Mouse (Mus musculus) hindbrain, embryonic 14.5 days (tissue): Measurements from ENCODE around the gene Dmxl2. TPM values are rescaled to one million over a fixed set of nuclear protein-coding genes. Genes with fewer than 3 reads are reported as not detected.
A peak's percentile ranks its signal among the peaks of the same experiment; 100 is the strongest.

Experiments used
- ATAC-seq: fragments of 200-750 bp; cut with Nextera tagmentation; 2 replicates; pipeline ENCODE4 v1.8.0; 2017; ENCODE audit warnings: moderate number of reproducible peaks, mild to moderate bottlenecking, moderate TSS enrichment, moderate library complexity; ENCODE audit not compliant: low FRiP score
- DNase-seq: peaks from one replicate; pipeline ENCODE4 v3.0.0-alpha.2; 2015; ENCODE audit warnings: low spot score
- H3K27ac ChIP-seq: fragments of 300-500 bp; sonication (generic); 2 replicates; pipeline ENCODE4 v1.5.1; 2014; ENCODE audit warnings: mild to moderate bottlenecking, moderate library complexity
- H3K27me3 ChIP-seq: fragments of 300-500 bp; sonication (generic); 2 replicates; pipeline ENCODE4 v1.6.1; 2014; ENCODE audit warnings: mild to moderate bottlenecking, low read length, mixed read lengths; ENCODE audit not compliant: control insufficient read depth, insufficient read depth
- H3K36me3 ChIP-seq: fragments of 300-500 bp; sonication (generic); replicated peaks from 2 replicates; pipeline ENCODE4 v1.6.1; 2014; ENCODE audit not compliant: control insufficient read depth, insufficient read depth
- H3K4me1 ChIP-seq: fragments of 300-500 bp; sonication (generic); replicated peaks from 2 replicates; pipeline ENCODE4 v1.6.1; 2014; ENCODE audit warnings: antibody characterized with exemption, low read length, mixed read lengths; ENCODE audit not compliant: control insufficient read depth, insufficient read depth
- H3K4me2 ChIP-seq: fragments of 300-500 bp; sonication (generic); replicated peaks from 2 replicates; pipeline ENCODE4 v1.6.1; 2014; ENCODE audit warnings: mild to moderate bottlenecking, moderate library complexity
- H3K4me3 ChIP-seq: fragments of 300-500 bp; sonication (generic); replicated peaks from 2 replicates; pipeline ENCODE4 v1.5.1; 2014; ENCODE audit warnings: mild to moderate bottlenecking, low read length
- H3K9ac ChIP-seq: fragments of 300-500 bp; sonication (generic); 2 replicates; pipeline ENCODE4 v1.6.1; 2014
- H3K9me3 ChIP-seq: fragments of 300-500 bp; sonication (generic); 2 replicates; pipeline ENCODE4 v1.6.1; 2016; ENCODE audit warnings: low read length; ENCODE audit not compliant: control insufficient read depth
- WGBS: fragments of 180-500 bp; shearing (Covaris S2); extraction: QIAGEN DNeasy Blood & Tissue Kit; methylation state at CpG from one replicate; pipeline ENCODE4 v1.1.7; 2014; 5-methylcytosine and 5-hydroxymethylcytosine counted together
- polyA plus RNA-seq: library from polyadenylated mRNA; unstranded; fragments of >200 nt; fragmentation: Nextera tagmentation; extraction: Ambion mirVana; gene quantifications from 2 replicates; pipeline ENCODE4 v1.2.1, GENCODE M21; 2014

The Dmxl2 gene
- polyA plus RNA-seq, 1 experiment from 2014 or later = 71.8 TPM

DNA sequence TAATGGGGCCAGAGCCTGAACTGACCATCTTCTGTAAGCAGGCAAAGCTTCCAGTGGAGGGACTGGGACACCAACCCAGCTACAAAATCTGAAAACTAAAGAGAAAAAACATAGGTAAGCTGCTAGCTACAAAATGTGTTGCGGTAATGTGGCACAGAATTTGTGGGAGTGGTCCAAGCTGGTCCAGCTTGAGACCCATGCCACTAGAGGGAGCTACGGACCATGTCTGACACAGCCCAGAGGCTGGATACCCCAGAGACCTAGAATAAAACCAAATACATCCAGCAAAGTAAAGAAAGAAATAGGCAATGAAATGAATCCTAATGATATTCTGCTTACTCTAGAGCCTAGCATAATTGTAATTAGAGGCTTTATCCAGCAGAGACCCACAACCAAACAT, 63.2 kb downstream of the Dmxl2 start:
- no peaks in the 10 kb centered on the region for H3K9me3 ChIP-seq
- no peak overlapping the region for H3K27ac ChIP-seq
- no peak overlapping the region for H3K4me2 ChIP-seq
- H3K4me3 ChIP-seq = no peak overlapping the region
- ATAC-seq = no peak; the same call in 1 of the 2 replicates
- H3K36me3 ChIP-seq = 0 out of 2 replicates have a peak, but pooled peaks cover 4% of the 10 kb centered on the region
- WGBS = 31% methylated on average over 2 of the region's 2 CpGs
- H3K27me3 ChIP-seq = no peaks in the 10 kb centered on the region
- DNase-seq = peak; percentile 70
- no peaks in the 10 kb centered on the region for H3K4me1 ChIP-seq
- no peak overlapping the region for H3K9ac ChIP-seq

- Histone ChIP-seq H3K27me3 (no peaks in the 10 kb centered on the region), H3K4me1 (no peaks in the 10 kb centered on the region), H3K36me3 (peaks cover 39% of the 10 kb centered on the region), H3K4me3 (no peak overlapping the region), H3K9ac (no peak overlapping the region), H3K9me3 (no peaks in the 10 kb centered on the region), H3K4me2 (no peak overlapping the region), H3K27ac (no peak overlapping the region)
- DNase-seq (no peak), ATAC-seq (no peak)
- WGBS = 95% methylated on average over 2 of the region's 2 CpGs
Observed at GRCm38 (mm10) chr9:54416238-54416637, 85.2 kb downstream of the Dmxl2 start.

DNA sequence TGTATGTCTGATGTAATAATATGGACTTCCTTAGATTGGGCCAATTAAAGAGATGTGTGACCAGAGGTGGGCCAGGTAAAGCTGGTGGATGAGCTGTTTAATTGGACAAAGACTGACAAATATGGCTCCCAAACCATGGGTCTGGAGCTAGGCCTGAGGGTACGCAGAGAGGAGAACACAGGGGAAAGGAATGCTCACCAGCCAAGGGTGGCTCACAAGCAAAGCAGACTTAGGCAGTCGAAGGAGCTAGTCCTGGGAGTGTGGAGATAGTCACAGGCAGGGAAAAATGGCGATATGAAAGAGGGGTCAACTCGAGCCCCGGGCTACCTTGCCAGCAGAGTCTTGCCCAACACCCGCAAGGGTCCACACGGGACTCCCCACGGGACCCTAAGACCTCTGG, 144.7 kb downstream of the Dmxl2 start:
- ATAC-seq (no peak), DNase-seq (no peak)
- Histone ChIP-seq H3K9me3 (no peaks in the 10 kb centered on the region), H3K36me3 (no peaks in the 10 kb centered on the region), H3K4me3 (no peak overlapping the region), H3K27ac (no peak overlapping the region), H3K4me1 (no peaks in the 10 kb centered on the region), H3K4me2 (no peak overlapping the region), H3K27me3 (no peaks in the 10 kb centered on the region), H3K9ac (no peak overlapping the region)
- WGBS = 94% methylated on average over 6 of the region's 8 CpGs

DNA sequence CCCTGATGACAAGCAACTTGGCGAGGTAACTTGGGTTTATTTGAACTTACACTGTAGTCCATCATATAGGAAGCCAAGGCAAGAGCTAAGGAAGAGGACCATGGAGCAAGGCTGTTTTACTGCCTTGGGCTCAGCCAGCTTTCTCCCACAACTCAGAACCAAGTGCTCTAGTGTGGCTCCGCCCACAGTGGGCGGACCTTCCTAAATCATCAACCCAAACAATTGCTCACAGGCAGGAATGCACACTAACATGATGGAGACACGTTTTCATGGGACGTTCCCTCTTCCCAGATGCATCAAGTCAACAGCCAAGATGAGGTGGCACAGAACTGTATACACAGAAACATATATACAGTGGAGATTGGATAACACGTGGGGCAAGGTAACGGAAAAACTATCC, 159.4 kb downstream of the Dmxl2 start:
- H3K36me3 ChIP-seq = no peaks in the 10 kb centered on the region
- H3K9ac ChIP-seq = no peak overlapping the region
- DNase-seq = no peak
- H3K4me2 ChIP-seq = no peak overlapping the region
- no peak for ATAC-seq
- no peaks in the 10 kb centered on the region for H3K9me3 ChIP-seq
- WGBS = 79% methylated on average over 7 of the region's 7 CpGs
- H3K27ac ChIP-seq = no peak overlapping the region
- no peak overlapping the region for H3K4me3 ChIP-seq
- H3K4me1 ChIP-seq = no peaks in the 10 kb centered on the region
- no peaks in the 10 kb centered on the region for H3K27me3 ChIP-seq

GRCm38 (mm10) chr9:54336532-54337144, 164.8 kb downstream of the Dmxl2 start:
- DNase-seq (peak; percentile 91), ATAC-seq (peak; percentile 46; the same call in 1 of the 2 replicates)
- WGBS = 42% methylated on average over 6 of the region's 6 CpGs
- H3K36me3 ChIP-seq = no peaks in the 10 kb centered on the region
- no peak overlapping the region for H3K4me3 ChIP-seq
- H3K27ac ChIP-seq = no peak overlapping the region
- no peak overlapping the region for H3K9ac ChIP-seq
- no peaks in the 10 kb centered on the region for H3K9me3 ChIP-seq
- no peak overlapping the region for H3K4me2 ChIP-seq
- H3K4me1 ChIP-seq = no peaks in the 10 kb centered on the region
- no peaks in the 10 kb centered on the region for H3K27me3 ChIP-seq

DNA sequence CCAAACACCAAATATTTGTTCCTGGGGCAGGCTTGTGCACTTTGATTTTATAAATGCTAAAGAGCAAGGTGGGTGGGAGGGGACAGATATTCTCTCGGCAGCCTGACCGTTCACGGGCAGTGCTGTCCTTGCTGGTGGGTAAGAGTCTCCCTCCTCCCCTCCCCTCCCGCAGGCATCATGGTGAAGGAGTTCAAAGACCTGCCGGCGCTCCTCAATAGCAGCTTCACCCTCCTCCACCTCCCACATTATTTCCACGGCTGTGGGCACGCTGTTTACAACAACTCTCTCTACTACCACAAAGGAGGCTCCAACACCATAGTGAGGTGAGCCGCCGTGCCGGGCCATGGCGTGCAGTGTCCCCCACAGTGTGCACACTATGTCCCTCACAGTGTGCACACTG, 165.8 kb downstream of the Dmxl2 start:
- Histone ChIP-seq H3K4me1 (no peaks in the 10 kb centered on the region), H3K4me3 (no peak overlapping the region), H3K4me2 (no peak overlapping the region), H3K27me3 (no peaks in the 10 kb centered on the region), H3K27ac (no peak overlapping the region), H3K9ac (no peak overlapping the region), H3K9me3 (no peaks in the 10 kb centered on the region), H3K36me3 (no peaks in the 10 kb centered on the region)
- WGBS = 38% methylated on average over 12 of the region's 12 CpGs
- no peak for ATAC-seq
- no peak for DNase-seq

GRCm38 (mm10) chr9:54329201-54329600, 172.2 kb downstream of the Dmxl2 start:
- DNase-seq = no peak
- Histone ChIP-seq H3K9me3 (no peaks in the 10 kb centered on the region), H3K4me3 (no peak overlapping the region), H3K9ac (no peak overlapping the region), H3K36me3 (no peaks in the 10 kb centered on the region), H3K27ac (no peak overlapping the region), H3K27me3 (no peaks in the 10 kb centered on the region), H3K4me1 (no peaks in the 10 kb centered on the region), H3K4me2 (no peak overlapping the region)
- ATAC-seq = no peak
- 96% methylated on average over 7 of the region's 7 CpGs for WGBS

DNA sequence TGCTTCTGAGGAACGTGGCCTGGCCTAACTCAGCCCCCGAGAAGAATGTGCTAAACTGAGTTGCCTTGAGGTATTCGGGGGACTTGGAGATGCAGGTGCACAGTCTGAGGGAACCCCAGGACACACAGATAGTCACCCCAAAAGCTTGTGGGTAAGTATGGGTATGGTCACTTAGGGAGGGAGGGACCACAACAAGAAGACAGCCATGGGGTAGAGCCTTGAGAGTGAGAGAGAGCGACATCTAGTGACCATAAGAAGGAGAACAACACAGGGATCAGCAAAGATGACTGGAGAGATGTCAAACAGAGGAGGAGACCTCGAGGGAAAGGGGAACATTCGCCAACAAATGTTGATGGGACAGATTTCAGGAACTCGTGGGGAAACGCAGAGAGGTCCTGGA, 178.0 kb downstream of the Dmxl2 start:
- Histone ChIP-seq H3K27ac (no peak overlapping the region), H3K9ac (no peak overlapping the region), H3K4me1 (no peaks in the 10 kb centered on the region), H3K4me3 (no peak overlapping the region), H3K4me2 (no peak overlapping the region), H3K9me3 (no peaks in the 10 kb centered on the region), H3K27me3 (no peaks in the 10 kb centered on the region), H3K36me3 (no peaks in the 10 kb centered on the region)
- WGBS = 46% methylated on average over 8 of the region's 8 CpGs
- ATAC-seq (no peak), DNase-seq (peak; percentile 52)

GRCm38 (mm10) chr9:54316363-54316762, 185.1 kb downstream of the Dmxl2 start:
- Histone ChIP-seq H3K4me3 (no peak overlapping the region), H3K4me2 (no peak overlapping the region), H3K9me3 (no peaks in the 10 kb centered on the region), H3K27me3 (no peaks in the 10 kb centered on the region), H3K9ac (no peak overlapping the region), H3K4me1 (no peaks in the 10 kb centered on the region), H3K36me3 (no peaks in the 10 kb centered on the region), H3K27ac (no peak overlapping the region)
- ATAC-seq (no peak), DNase-seq (no peak)
- WGBS = 77% methylated on average over 9 of the region's 9 CpGs
